Mouse (Mus musculus): Measurements from ENCODE around the gene Rb1. TPM values are rescaled to one million over a fixed set of nuclear protein-coding genes. Genes with fewer than 3 reads are reported as not detected.

Gene Rb1
- total and polyA plus RNA-seq, 2 experiments from 2014 or later, result 18.1 to 23.9 TPM

DNA sequence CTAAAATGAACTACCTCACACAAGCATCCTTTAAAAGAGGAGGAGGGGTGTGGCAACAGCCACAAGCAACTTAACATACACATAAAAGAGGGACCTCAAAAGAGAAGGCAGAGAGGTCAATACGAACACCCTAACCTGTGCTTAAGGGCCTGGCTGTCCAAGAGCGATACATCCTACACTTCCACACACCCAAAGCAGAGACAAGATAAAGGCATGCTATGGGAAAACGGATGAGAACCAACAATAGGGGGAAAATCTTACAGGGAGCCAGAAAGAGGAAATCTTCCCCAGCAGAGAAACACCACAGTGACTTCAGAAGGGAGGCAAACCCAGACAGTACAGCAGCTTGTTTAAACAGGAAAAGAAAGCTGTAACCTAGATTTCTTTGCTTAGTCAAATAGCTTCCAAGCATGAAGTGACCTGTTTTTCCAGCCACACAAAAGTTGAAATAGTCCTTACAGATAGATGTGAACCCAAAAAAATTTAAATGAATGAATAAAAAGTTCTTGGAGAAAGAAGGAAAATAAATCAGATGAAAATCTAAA, 70.1 kb downstream of the Rb1 start:
- no peak overlapping the region for H3K27ac ChIP-seq
- H3K4me1 ChIP-seq (ENCODE audit: insufficient read depth, low read length), result no peaks in the 10 kb centered on the region
- no peak overlapping the region for H3K4me3 ChIP-seq (ENCODE audit: low read length)
- TF ChIP-seq CTCF (IDR thresholded peaks at IDR 0.05; ENCODE audit: low read depth), result no peak
- DNase-seq (ENCODE audit: low spot score) (no peak), ATAC-seq (no peak)
- H3K9ac ChIP-seq (replicated peaks; ENCODE audit: low read length), result no peak overlapping the region
- H3K27me3 ChIP-seq (ENCODE audit: insufficient read depth, low read length), result no peaks in the 10 kb centered on the region
- H3K4me2 ChIP-seq (ENCODE audit: low read depth, low read length), result no peak overlapping the region
- H3K36me3 ChIP-seq (ENCODE audit: insufficient read depth, low read length), result 0 out of 2 replicates have a peak, but pooled peaks cover 3% of the 10 kb centered on the region
- H3K9me3 ChIP-seq (ENCODE audit: low read length), result no peaks in the 10 kb centered on the region
- WGBS, result 55% methylated on average over 3 of the region's 3 CpGs

DNA sequence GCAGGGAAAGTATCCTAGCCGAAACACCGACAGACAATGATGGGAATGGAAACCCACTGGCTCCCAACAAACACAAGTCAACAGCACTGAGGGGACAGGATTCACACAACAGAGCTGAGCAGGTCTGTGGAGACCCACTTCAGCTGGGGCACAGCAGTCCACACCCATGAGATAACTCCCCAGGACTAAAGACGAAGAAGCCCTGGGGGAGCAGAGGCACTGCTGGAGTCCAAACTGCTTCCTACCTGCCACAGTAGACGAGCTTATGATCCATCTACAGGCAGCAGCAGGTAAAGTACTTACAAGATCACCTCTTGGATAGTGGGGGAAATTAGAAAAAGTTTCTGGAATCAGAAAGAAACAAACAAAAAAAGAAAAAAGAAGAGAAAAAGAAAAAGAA, 71.2 kb downstream of the Rb1 start:
- no peaks in the 10 kb centered on the region for H3K4me1 ChIP-seq (ENCODE audit: insufficient read depth, low read length)
- ATAC-seq (no peak), DNase-seq (ENCODE audit: low spot score) (no peak)
- H3K4me3 ChIP-seq (ENCODE audit: low read length), result no peak overlapping the region
- H3K4me2 ChIP-seq (ENCODE audit: low read depth, low read length), result no peak overlapping the region
- H3K27ac ChIP-seq, result no peak overlapping the region
- no peaks in the 10 kb centered on the region for H3K27me3 ChIP-seq (ENCODE audit: insufficient read depth, low read length)
- H3K36me3 ChIP-seq (ENCODE audit: insufficient read depth, low read length), result no peaks in the 10 kb centered on the region
- no peaks in the 10 kb centered on the region for H3K9me3 ChIP-seq (ENCODE audit: low read length)
- 51% methylated on average over 4 of the region's 4 CpGs for WGBS
- TF ChIP-seq CTCF (IDR thresholded peaks at IDR 0.05; ENCODE audit: low read depth), result no peak
- H3K9ac ChIP-seq (replicated peaks; ENCODE audit: low read length), result no peak overlapping the region

DNA sequence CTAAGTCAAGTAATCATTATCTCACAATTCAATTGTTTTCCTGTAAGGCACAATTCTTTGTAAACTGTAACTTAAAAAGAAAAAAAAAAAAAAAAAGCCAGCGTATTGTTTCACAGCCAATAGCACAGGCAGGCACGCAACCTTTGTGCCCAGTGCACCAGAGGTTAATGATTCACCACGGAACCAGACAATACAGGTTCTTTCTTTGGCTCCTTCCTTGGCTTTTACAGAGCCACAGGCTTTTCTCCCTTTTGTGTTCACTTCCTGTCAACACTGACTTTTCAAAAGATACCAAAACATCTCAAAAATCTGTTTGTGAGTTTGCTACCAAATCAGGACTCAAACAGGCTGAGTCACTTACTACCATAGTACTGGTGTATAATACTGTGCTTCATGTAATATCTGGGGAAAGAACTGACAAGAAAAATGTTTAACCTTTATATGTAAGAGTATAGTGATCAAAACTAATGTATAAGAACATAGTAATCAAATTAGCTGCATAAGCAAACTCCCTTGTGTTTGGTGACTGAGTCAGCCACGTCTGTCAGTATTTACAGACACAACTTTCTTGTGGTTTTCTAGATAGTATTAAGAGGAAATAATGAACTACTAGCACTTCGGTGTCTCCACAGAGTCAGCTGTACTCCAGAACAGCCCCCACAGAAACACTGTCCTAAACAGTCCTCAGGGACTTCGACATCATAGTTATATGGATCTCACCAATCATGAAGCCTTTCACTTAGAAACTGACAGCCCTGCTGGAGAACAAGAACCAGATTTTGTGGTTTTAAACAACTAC, 72.0 kb downstream of the Rb1 start:
- H3K4me2 ChIP-seq (ENCODE audit: low read depth, low read length), result no peak overlapping the region
- TF ChIP-seq CTCF (IDR thresholded peaks at IDR 0.05; ENCODE audit: low read depth), result no peak
- 43% methylated on average over 6 of the region's 6 CpGs for WGBS
- H3K4me1 ChIP-seq (ENCODE audit: insufficient read depth, low read length), result no peaks in the 10 kb centered on the region
- H3K9ac ChIP-seq (replicated peaks; ENCODE audit: low read length), result no peak overlapping the region
- H3K36me3 ChIP-seq (ENCODE audit: insufficient read depth, low read length), result no peaks in the 10 kb centered on the region
- H3K9me3 ChIP-seq (ENCODE audit: low read length), result no peaks in the 10 kb centered on the region
- no peak overlapping the region for H3K27ac ChIP-seq
- no peak for DNase-seq (ENCODE audit: low spot score)
- H3K27me3 ChIP-seq (ENCODE audit: insufficient read depth, low read length), result no peaks in the 10 kb centered on the region
- no peak overlapping the region for H3K4me3 ChIP-seq (ENCODE audit: low read length)
- no peak for ATAC-seq

DNA sequence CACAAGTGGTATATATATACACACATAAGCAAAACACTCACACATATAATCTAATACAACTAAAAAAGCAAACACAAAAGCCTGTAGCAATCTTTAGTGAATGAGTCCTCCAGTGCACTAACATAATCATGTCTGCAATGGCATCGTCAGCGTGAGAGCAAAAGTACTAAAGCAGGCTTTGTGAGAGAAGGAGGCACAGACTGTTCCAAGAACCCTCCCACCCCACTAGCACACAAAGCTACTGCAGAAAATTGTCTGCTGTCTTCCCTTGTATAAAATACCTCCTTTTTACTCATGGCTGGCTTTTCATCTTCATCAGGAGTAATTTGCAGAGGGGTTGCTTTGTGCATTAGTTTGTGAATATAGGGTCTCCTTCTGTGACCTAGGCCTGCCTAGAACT, 73.3 kb downstream of the Rb1 start:
- TF ChIP-seq CTCF (IDR thresholded peaks at IDR 0.05; ENCODE audit: low read depth), result no peak
- H3K9ac ChIP-seq (replicated peaks; ENCODE audit: low read length), result no peak overlapping the region
- no peak overlapping the region for H3K4me2 ChIP-seq (ENCODE audit: low read depth, low read length)
- no peaks in the 10 kb centered on the region for H3K27me3 ChIP-seq (ENCODE audit: insufficient read depth, low read length)
- ATAC-seq (no peak), DNase-seq (ENCODE audit: low spot score) (no peak)
- no peaks in the 10 kb centered on the region for H3K4me1 ChIP-seq (ENCODE audit: insufficient read depth, low read length)
- H3K4me3 ChIP-seq (ENCODE audit: low read length), result no peak overlapping the region
- no peak overlapping the region for H3K27ac ChIP-seq
- WGBS, result 48% methylated on average over 2 of the region's 2 CpGs
- no peaks in the 10 kb centered on the region for H3K36me3 ChIP-seq (ENCODE audit: insufficient read depth, low read length)
- no peaks in the 10 kb centered on the region for H3K9me3 ChIP-seq (ENCODE audit: low read length)

DNA sequence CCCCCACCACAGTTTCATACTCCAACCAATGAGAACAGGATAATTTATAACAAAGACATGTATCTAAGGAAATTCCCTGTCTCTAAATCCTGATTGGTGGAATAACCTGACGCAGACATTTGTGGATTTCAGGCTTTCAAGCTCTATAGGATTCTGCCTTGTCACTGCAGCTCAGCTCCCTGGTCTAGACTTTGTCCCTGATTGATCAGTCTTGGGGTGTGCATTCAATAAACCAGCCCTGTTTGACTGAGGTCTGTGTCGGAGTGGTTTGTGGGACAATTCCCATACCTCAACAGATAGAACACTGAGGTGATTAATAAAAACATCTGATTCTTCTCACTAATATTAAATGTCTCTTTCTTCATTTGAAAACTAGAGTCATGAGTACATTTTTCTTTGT, 75.6 kb downstream of the Rb1 start:
- ATAC-seq, result no peak
- Histone ChIP-seq H3K27ac (no peak overlapping the region), H3K4me1 (ENCODE audit: insufficient read depth, low read length) (no peaks in the 10 kb centered on the region), H3K36me3 (ENCODE audit: insufficient read depth, low read length) (no peaks in the 10 kb centered on the region), H3K4me2 (ENCODE audit: low read depth, low read length) (no peak overlapping the region), H3K9me3 (ENCODE audit: low read length) (no peaks in the 10 kb centered on the region), H3K4me3 (ENCODE audit: low read length) (no peak overlapping the region), H3K9ac (replicated peaks; ENCODE audit: low read length) (no peak overlapping the region), H3K27me3 (ENCODE audit: insufficient read depth, low read length) (no peaks in the 10 kb centered on the region)
- DNase-seq (ENCODE audit: low spot score), result no peak
- 94% methylated on average over 2 of the region's 2 CpGs for WGBS
- TF ChIP-seq CTCF (IDR thresholded peaks at IDR 0.05; ENCODE audit: low read depth), result no peak

DNA sequence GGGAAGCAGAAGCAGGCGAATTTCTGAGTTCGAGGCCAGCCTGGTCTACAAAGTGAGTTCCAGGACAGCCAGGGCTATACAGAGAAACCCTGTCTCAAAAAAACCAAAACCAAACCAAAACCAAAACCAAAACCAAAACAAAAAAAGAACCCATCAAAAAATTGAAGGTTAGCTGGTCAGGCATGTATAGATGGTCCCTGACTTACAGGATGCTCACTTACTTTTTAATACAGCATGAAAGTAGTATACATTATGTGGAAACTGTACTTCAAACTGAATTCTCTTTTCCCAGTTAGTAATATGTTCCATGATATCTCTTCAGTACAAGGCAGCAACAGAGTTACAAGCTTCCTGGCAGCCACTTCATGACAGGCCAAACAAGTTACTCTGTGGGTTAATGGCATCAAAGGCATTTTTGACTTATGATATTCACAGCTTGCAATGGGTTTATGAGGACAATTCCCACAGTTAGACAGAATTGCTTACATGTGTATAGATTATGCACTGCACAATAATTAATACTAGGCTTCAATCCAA, 81.5 kb downstream of the Rb1 start:
- Histone ChIP-seq H3K36me3 (ENCODE audit: insufficient read depth, low read length) (no peaks in the 10 kb centered on the region), H3K27me3 (ENCODE audit: insufficient read depth, low read length) (no peaks in the 10 kb centered on the region), H3K4me2 (ENCODE audit: low read depth, low read length) (no peak overlapping the region), H3K9ac (replicated peaks; ENCODE audit: low read length) (no peak overlapping the region), H3K9me3 (ENCODE audit: low read length) (no peaks in the 10 kb centered on the region), H3K4me3 (ENCODE audit: low read length) (no peak overlapping the region), H3K4me1 (ENCODE audit: insufficient read depth, low read length) (no peaks in the 10 kb centered on the region), H3K27ac (no peak overlapping the region)
- DNase-seq (ENCODE audit: low spot score) (no peak), ATAC-seq (no peak)
- TF ChIP-seq CTCF (IDR thresholded peaks at IDR 0.05; ENCODE audit: low read depth), result no peak
- 95% methylated on average over 2 of the region's 2 CpGs for WGBS

DNA sequence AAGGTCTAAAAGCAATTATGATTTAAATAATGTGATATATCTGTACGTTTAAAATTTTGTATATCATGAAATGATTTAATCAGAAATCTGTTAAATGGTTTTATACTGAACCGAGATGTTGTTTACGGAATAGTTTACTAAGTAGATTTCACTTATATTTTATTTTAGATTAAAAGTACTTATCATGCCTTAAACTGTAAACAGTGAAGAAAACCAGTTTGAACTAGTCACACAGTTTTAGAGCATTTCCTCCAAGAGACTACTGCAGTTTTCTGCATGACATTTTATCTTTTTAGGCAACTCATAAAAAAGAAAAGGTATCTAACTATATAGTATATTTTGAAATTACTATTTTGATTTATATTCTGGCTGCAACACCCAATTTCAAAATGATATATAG, 85.8 kb downstream of the Rb1 start:
- Histone ChIP-seq H3K27ac (no peak overlapping the region), H3K9ac (replicated peaks; ENCODE audit: low read length) (no peak overlapping the region), H3K4me3 (ENCODE audit: low read length) (no peak overlapping the region), H3K4me1 (ENCODE audit: insufficient read depth, low read length) (no peaks in the 10 kb centered on the region), H3K9me3 (ENCODE audit: low read length) (no peaks in the 10 kb centered on the region), H3K4me2 (ENCODE audit: low read depth, low read length) (peak overlapping the region; percentile 41), H3K36me3 (ENCODE audit: insufficient read depth, low read length) (no peaks in the 10 kb centered on the region), H3K27me3 (ENCODE audit: insufficient read depth, low read length) (no peaks in the 10 kb centered on the region)
- TF ChIP-seq CTCF (IDR thresholded peaks at IDR 0.05; ENCODE audit: low read depth), result no peak
- DNase-seq (ENCODE audit: low spot score) (no peak), ATAC-seq (no peak)
- WGBS, result 47% methylated on average over 3 of the region's 3 CpGs
